Comparison of ENCODE assay signal across 13 mouse cellular contexts in the genomic region with DNA sequence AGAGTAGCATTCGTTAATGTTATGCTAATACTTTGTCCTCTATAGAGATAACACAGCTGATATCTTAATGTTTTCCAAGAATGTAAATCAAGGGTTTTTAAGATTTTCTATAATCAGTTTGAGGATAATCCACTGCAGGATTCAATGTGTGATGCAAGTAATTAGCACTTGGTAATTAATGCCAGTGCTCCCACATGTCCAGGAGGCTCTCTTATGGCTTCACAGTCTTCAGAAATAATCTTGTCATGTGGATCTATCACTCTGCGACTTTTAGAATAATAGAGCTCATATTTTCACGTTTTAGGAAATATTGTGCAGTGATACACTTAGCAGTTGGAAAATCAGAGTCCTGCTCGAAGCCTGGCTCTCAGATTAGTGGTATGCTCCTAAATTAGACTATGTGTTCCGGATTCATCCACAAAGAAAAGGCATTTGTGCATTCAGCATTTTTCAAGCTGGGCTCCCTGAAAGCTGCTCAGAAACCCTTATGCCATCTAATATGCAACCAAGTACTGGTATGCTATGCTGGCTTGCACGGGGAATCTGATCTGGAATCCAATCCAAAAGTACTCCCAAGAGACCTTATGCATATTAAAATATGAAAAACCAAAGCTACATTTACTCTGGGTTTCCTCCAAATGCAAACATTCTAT.
DNase-seq lines count a peak whose midpoint lies in the region; ATAC-seq lines count a peak whose summit lies in the region.
"Had no signal": no experiment of that assay in that cellular context is flagged by ENCODE, and none has a peak within 500 bp of the region (broad histone marks: within the 10 kb centered on the region; RNA-seq: fewer than 3 reads in every experiment).

No protein-coding gene starts in this region.

- H3K27ac ChIP-seq in hindbrain, embryonic 14.5 days, result peak overlapping the region; percentile 69
- no peak overlapping the region for H3K27ac ChIP-seq in hindbrain, embryonic 11.5 days (ENCODE audit: low read depth, low read length)
- H3K27ac ChIP-seq in kidney, embryonic 16.5 days (ENCODE audit: low read length), result no peak overlapping the region
- H3K27ac ChIP-seq: limb, embryonic 10.5 days had no signal

- no peaks in the 10 kb centered on the region for H3K9me3 ChIP-seq in hindbrain, embryonic 14.5 days (ENCODE audit: control insufficient read depth, low read length)
- H3K9me3 ChIP-seq in hindbrain, embryonic 11.5 days (ENCODE audit: control insufficient read depth, low read length), result no peaks in the 10 kb centered on the region
- no peaks in the 10 kb centered on the region for H3K9me3 ChIP-seq in kidney, embryonic 16.5 days (ENCODE audit: low read length)
- H3K9me3 ChIP-seq: limb, embryonic 10.5 days had no signal

- WGBS in hindbrain, embryonic 14.5 days, result 70% methylated on average over 6 of the region's 6 CpGs
- WGBS in hindbrain, embryonic 11.5 days, result 73% methylated on average over 6 of the region's 6 CpGs
- 74% methylated on average over 6 of the region's 6 CpGs for WGBS in kidney, embryonic 16.5 days

- H3K4me1 ChIP-seq in hindbrain, embryonic 14.5 days (replicated peaks; ENCODE audit: control insufficient read depth, insufficient read depth, low read length), result no peaks in the 10 kb centered on the region; the same call in 1 of the 2 replicates
- no peaks in the 10 kb centered on the region for H3K4me1 ChIP-seq in hindbrain, embryonic 11.5 days (replicated peaks; ENCODE audit: control insufficient read depth, insufficient read depth, low read length)
- no peaks in the 10 kb centered on the region for H3K4me1 ChIP-seq in kidney, embryonic 16.5 days (ENCODE audit: insufficient read depth, low read length)
- H3K4me1 ChIP-seq: limb, embryonic 10.5 days had no signal

- no peak overlapping the region for H3K9ac ChIP-seq in hindbrain, embryonic 14.5 days
- H3K9ac ChIP-seq in hindbrain, embryonic 11.5 days (ENCODE audit: low read depth, low read length), result no peak overlapping the region
- no peak overlapping the region for H3K9ac ChIP-seq in kidney, embryonic 16.5 days (replicated peaks; ENCODE audit: low read length)

- peak; percentile 35 for DNase-seq in hindbrain, embryonic 14.5 days (ENCODE audit: low spot score)
- DNase-seq in hindbrain, embryonic 11.5 days (ENCODE audit: low spot score), result no peak
- peak; percentile 2 to 21 for DNase-seq in frontal cortex, adult 2 months (ENCODE audit: extremely low spot score in 1 of 2, low spot score in 1 of 2)
- DNase-seq in left cerebral cortex, adult 9 months (ENCODE audit: low spot score in 2 of 2), result peak; percentile 7 to 22
- DNase-seq in right cerebral cortex, adult 2 months (ENCODE audit: low spot score in 2 of 2), result peak; percentile 3 to 27
- DNase-seq in B cell, adult 2 months, result no peak
- no peak for DNase-seq in gastrocnemius, postnatal 4 days (ENCODE audit: low spot score in 2 of 2)
- DNase-seq: kidney, adult 11 months; lung, adult 18-20 months; thymus, adult 2 months had no signal

- H3K4me2 ChIP-seq in hindbrain, embryonic 14.5 days (replicated peaks), result no peak overlapping the region
- no peak overlapping the region for H3K4me2 ChIP-seq in hindbrain, embryonic 11.5 days (replicated peaks; ENCODE audit: low read depth, low read length)
- H3K4me2 ChIP-seq in kidney, embryonic 16.5 days (replicated peaks; ENCODE audit: low read depth, low read length), result no peak overlapping the region

- no peak overlapping the region for H3K4me3 ChIP-seq in hindbrain, embryonic 14.5 days (replicated peaks; ENCODE audit: low read length)
- H3K4me3 ChIP-seq in hindbrain, embryonic 11.5 days (ENCODE audit: low read depth, low read length), result no peak overlapping the region
- no peak overlapping the region for H3K4me3 ChIP-seq in kidney, embryonic 16.5 days (ENCODE audit: low read length)
- H3K4me3 ChIP-seq: limb, embryonic 10.5 days had no signal

- ATAC-seq in hindbrain, embryonic 14.5 days (ENCODE audit: low FRiP score), result peak; percentile 40; the same call in 1 of the 2 replicates
- no peak for ATAC-seq in hindbrain, embryonic 11.5 days (ENCODE audit: low FRiP score)
- no peak for ATAC-seq in kidney, embryonic 16.5 days (ENCODE audit: low FRiP score, low TSS enrichment)
- ATAC-seq: CD4-positive, CD25-positive, alpha-beta regulatory T cell, adult 4 months had no signal

- H3K36me3 ChIP-seq in hindbrain, embryonic 14.5 days (replicated peaks; ENCODE audit: control insufficient read depth, insufficient read depth), result no peaks in the 10 kb centered on the region
- no peaks in the 10 kb centered on the region for H3K36me3 ChIP-seq in hindbrain, embryonic 11.5 days (ENCODE audit: control insufficient read depth, insufficient read depth, low read length)
- no peaks in the 10 kb centered on the region for H3K36me3 ChIP-seq in kidney, embryonic 16.5 days (ENCODE audit: insufficient read depth, low read length)
- H3K36me3 ChIP-seq: limb, embryonic 10.5 days had no signal

- no peaks in the 10 kb centered on the region for H3K27me3 ChIP-seq in hindbrain, embryonic 14.5 days (ENCODE audit: control insufficient read depth, insufficient read depth, low read length)
- H3K27me3 ChIP-seq in hindbrain, embryonic 11.5 days (ENCODE audit: control insufficient read depth, insufficient read depth, low read length), result no peaks in the 10 kb centered on the region
- no peaks in the 10 kb centered on the region for H3K27me3 ChIP-seq in kidney, embryonic 16.5 days (ENCODE audit: insufficient read depth, low read length)

Comparison
In these comparisons a context has a peak if more than half of its experiments do, and no peak if none do; other contexts are left out.
1. DNase-seq: peak in hindbrain, embryonic 14.5 days (single experiment), frontal cortex, adult 2 months (2 of 2), left cerebral cortex, adult 9 months (2 of 2) and right cerebral cortex, adult 2 months (2 of 2); none in hindbrain, embryonic 11.5 days (single experiment), B cell, adult 2 months (0 of 2) and gastrocnemius, postnatal 4 days (0 of 2).